Mouse (Mus musculus): ENCODE results near the gene Tmc2. TPM values are rescaled to one million over a fixed set of nuclear protein-coding genes. Genes with fewer than 3 reads are reported as not detected.

Gene Tmc2
- polyA plus RNA-seq, 1 experiment, result not detected

DNA sequence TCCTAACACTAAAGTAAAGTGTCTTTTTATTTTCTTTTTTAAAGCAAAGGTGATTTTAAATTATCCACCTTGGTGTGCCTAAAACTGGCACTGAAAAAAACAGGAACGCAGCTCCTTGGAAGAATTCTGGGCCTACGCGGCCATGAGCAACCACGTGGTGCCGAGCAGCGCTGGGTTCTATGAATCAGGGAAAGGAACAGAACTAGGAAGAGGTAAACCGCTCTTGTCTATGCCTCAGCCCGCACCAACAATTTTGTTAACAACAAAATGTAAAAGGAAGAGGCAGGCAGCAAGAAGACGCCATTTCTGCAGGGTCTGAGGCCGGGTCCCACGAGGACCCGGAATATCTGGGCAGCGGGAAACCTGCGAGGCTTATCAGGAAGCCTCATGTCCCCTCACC lies 78.7 kb downstream of the Tmc2 start:
- under 1% methylated on average over 14 of the region's 14 CpGs for WGBS
- no peak for DNase-seq
- Histone ChIP-seq H3K4me1 (ENCODE audit: control insufficient read depth, insufficient read depth, low read length) (peaks cover 4% of the 10 kb centered on the region; the same call in 1 of the 2 replicates), H3K27ac (ENCODE audit: insufficient read depth, low read depth, low read length) (peak overlapping the region; percentile 40), H3K4me3 (ENCODE audit: insufficient read depth, low read depth, low read length) (peak overlapping the region; percentile 82), H3K36me3 (ENCODE audit: control insufficient read depth, insufficient read depth, low read length) (peaks cover 2% of the 10 kb centered on the region), H3K27me3 (replicated peaks; ENCODE audit: control insufficient read depth, insufficient read depth, low read length) (no peaks in the 10 kb centered on the region)
- TF ChIP-seq CTCF (conservative IDR thresholded peaks at IDR 0.05; ENCODE audit: insufficient read depth, insufficient read length, low read depth, low read length) (no peak), POLR2A (IDR thresholded peaks at IDR 0.05; ENCODE audit: low read depth, low read length) (no peak)

DNA sequence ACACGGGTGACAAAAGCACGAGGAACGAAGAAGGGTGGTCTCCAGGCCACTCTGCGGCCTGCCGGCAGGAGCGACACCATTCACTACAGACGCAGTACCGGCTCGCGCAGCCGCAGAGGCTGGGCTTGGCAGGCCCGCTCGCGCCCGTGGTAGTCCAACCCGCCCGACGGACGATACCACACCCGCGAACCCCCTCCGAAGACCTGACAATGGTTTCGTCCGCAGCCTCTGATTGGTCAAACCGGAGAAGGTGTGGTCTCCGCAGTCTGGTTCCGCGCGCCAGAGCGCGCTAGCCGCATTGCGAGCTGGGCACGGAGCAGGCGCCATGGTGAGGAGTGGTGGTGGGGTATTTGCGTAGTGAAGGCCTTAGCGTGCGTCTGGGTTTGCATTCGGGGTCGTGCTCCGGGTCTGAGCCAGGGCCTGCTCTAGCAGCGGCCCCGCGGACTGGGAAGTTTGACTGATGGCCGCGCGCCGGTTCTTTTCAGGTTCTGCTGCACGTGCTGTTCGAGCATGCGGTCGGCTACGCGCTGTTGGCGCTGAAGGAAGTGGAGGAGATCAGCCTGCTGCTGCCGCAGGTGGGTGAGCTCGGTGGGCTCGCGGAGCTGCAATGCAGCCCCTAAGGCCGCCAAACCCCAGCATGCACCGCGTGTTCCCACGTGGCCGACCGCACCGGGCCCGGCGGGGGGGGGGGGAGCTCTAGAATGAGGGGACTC lies 79.3 kb downstream of the Tmc2 start, which contains the start of gene Nop56:
Nop56 (plus strand) TSS at position 282 of the 713 bp plus-strand sequence.
- Histone ChIP-seq H3K4me3 (ENCODE audit: insufficient read depth, low read depth, low read length) (peak within 1 kb of the TSS; percentile 82), H3K36me3 (ENCODE audit: control insufficient read depth, insufficient read depth, low read length) (peaks cover 2% of the 10 kb centered on the region), H3K4me1 (ENCODE audit: control insufficient read depth, insufficient read depth, low read length) (peaks cover 4% of the 10 kb centered on the region; the same call in 1 of the 2 replicates), H3K27me3 (replicated peaks; ENCODE audit: control insufficient read depth, insufficient read depth, low read length) (no peaks in the 10 kb centered on the region), H3K27ac (ENCODE audit: insufficient read depth, low read depth, low read length) (peak within 1 kb of the TSS; percentile 40)
- DNase-seq, result peak; percentile 99
- under 1% methylated on average over 68 of the region's 68 CpGs for WGBS
- TF ChIP-seq CTCF (conservative IDR thresholded peaks at IDR 0.05; ENCODE audit: insufficient read depth, insufficient read length, low read depth, low read length), result no peak
- peak; percentile 98 for TF ChIP-seq POLR2A (IDR thresholded peaks at IDR 0.05; ENCODE audit: low read depth, low read length)

DNA sequence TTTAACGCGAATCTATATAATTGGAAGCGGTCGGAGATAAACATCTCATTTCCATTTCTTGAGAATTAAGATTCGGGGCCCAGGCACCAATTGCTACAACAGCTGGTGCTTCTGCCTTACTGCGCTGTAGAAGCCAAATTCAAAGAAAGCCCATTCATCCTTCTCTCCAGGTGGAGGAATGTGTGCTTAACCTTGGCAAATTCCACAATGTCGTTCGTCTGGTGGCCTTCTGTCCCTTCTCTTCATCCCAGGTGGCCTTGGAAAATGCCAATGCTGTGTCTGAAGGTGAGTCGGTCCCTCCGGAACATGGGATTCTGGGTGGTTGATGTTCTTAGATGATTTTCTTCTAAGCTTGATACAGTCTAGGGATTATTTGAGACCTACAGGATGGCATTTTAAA lies 79.9 kb downstream of the Tmc2 start:
- Histone ChIP-seq H3K4me1 (ENCODE audit: control insufficient read depth, insufficient read depth, low read length) (peaks cover 4% of the 10 kb centered on the region; the same call in 1 of the 2 replicates), H3K27me3 (replicated peaks; ENCODE audit: control insufficient read depth, insufficient read depth, low read length) (no peaks in the 10 kb centered on the region), H3K4me3 (ENCODE audit: insufficient read depth, low read depth, low read length) (peak overlapping the region; percentile 81), H3K27ac (ENCODE audit: insufficient read depth, low read depth, low read length) (no peak overlapping the region), H3K36me3 (ENCODE audit: control insufficient read depth, insufficient read depth, low read length) (peaks cover 2% of the 10 kb centered on the region)
- DNase-seq, result no peak
- no peak for TF ChIP-seq POLR2A (IDR thresholded peaks at IDR 0.05; ENCODE audit: low read depth, low read length)
- no peak for TF ChIP-seq CTCF (conservative IDR thresholded peaks at IDR 0.05; ENCODE audit: insufficient read depth, insufficient read length, low read depth, low read length)
- WGBS, result 5% methylated on average over 10 of the region's 10 CpGs

DNA sequence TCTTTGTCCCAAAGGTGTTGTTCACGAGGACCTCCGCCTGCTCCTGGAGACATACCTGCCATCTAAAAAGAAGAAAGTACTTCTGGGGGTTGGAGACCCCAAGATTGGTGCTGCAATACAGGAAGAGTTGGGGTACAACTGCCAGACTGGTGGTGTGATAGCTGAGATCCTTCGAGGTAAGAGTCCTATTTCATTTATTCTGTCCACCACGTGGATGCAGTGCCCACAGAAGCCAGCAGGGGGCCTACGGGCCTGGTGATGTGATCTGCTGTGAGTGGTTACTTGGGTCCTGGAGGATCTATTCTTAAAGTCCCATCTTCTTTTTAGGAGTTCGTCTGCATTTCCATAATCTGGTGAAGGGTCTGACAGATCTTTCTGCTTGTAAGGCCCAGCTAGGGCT lies 80.7 kb downstream of the Tmc2 start:
- Histone ChIP-seq H3K4me1 (ENCODE audit: control insufficient read depth, insufficient read depth, low read length) (peaks cover 4% of the 10 kb centered on the region; the same call in 1 of the 2 replicates), H3K4me3 (ENCODE audit: insufficient read depth, low read depth, low read length) (no peak overlapping the region), H3K36me3 (ENCODE audit: control insufficient read depth, insufficient read depth, low read length) (peaks cover 2% of the 10 kb centered on the region), H3K27ac (ENCODE audit: insufficient read depth, low read depth, low read length) (no peak overlapping the region), H3K27me3 (replicated peaks; ENCODE audit: control insufficient read depth, insufficient read depth, low read length) (no peaks in the 10 kb centered on the region)
- peak; percentile 52 for DNase-seq
- no peak for TF ChIP-seq POLR2A (IDR thresholded peaks at IDR 0.05; ENCODE audit: low read depth, low read length)
- peak; percentile 63 for TF ChIP-seq CTCF (conservative IDR thresholded peaks at IDR 0.05; ENCODE audit: insufficient read depth, insufficient read length, low read depth, low read length)
- 47% methylated on average over 6 of the region's 6 CpGs for WGBS

DNA sequence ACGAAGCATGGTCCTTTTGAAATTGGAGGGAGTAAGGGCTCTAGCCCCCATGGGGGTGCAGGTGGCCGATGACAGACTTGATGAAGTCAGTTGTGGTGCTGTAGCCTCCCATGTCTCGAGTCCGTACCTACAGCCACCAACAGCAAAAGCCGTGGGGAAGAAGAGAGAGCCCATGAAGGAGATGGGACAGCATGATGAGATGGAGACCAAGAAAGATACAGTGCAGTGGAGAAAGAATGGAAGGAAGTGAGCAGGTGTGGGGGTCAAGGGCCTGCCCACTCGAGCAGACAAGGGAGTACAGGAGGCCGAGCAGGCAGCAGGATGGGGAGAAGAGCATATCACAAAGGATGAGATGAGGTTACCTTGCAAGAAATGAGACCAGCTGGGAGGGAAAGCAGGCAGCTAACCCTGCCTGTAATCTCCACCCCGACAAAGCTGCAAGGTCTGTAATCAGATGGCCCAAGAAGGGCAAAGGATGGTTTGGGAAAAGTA lies 84.7 kb downstream of the Tmc2 start:
- 42% methylated on average over 8 of the region's 8 CpGs for WGBS

DNA sequence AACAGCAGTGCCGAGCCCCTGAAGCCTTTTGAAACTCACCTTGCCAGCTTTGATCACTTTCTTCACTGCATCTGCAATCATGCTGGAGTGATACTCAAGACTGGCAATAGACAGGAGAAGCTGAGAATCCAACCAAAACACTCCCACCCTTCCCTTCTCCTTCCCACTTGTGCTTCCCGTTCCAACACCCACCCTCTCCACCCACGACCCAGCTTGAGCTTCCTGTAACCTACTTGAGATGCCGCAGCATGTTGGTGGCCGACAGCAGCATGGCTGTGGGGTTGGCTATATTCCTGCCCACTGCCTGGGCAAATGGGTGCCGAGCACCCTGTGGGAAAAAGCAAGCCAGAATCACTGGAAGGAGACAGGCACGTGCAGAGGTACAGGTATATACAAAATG lies 85.2 kb downstream of the Tmc2 start:
- no peak for TF ChIP-seq POLR2A (IDR thresholded peaks at IDR 0.05; ENCODE audit: low read depth, low read length)
- no peak for TF ChIP-seq CTCF (conservative IDR thresholded peaks at IDR 0.05; ENCODE audit: insufficient read depth, insufficient read length, low read depth, low read length)
- WGBS, result 53% methylated on average over 7 of the region's 7 CpGs
- Histone ChIP-seq H3K27ac (ENCODE audit: insufficient read depth, low read depth, low read length) (no peak overlapping the region), H3K27me3 (replicated peaks; ENCODE audit: control insufficient read depth, insufficient read depth, low read length) (no peaks in the 10 kb centered on the region), H3K4me1 (ENCODE audit: control insufficient read depth, insufficient read depth, low read length) (peaks cover 7% of the 10 kb centered on the region), H3K36me3 (ENCODE audit: control insufficient read depth, insufficient read depth, low read length) (peaks cover 2% of the 10 kb centered on the region), H3K4me3 (ENCODE audit: insufficient read depth, low read depth, low read length) (no peak overlapping the region)
- no peak for DNase-seq

More for the DNA sequence above, 84.7 kb downstream of the Tmc2 start:
- Histone ChIP-seq H3K27ac (ENCODE audit: insufficient read depth, low read depth, low read length) (no peak overlapping the region), H3K4me3 (ENCODE audit: insufficient read depth, low read depth, low read length) (no peak overlapping the region), H3K4me1 (ENCODE audit: control insufficient read depth, insufficient read depth, low read length) (peaks cover 10% of the 10 kb centered on the region), H3K27me3 (replicated peaks; ENCODE audit: control insufficient read depth, insufficient read depth, low read length) (no peaks in the 10 kb centered on the region), H3K36me3 (ENCODE audit: control insufficient read depth, insufficient read depth, low read length) (peaks cover 2% of the 10 kb centered on the region)
- DNase-seq, result no peak
- TF ChIP-seq POLR2A (IDR thresholded peaks at IDR 0.05; ENCODE audit: low read depth, low read length) (no peak), CTCF (conservative IDR thresholded peaks at IDR 0.05; ENCODE audit: insufficient read depth, insufficient read length, low read depth, low read length) (no peak)

DNA sequence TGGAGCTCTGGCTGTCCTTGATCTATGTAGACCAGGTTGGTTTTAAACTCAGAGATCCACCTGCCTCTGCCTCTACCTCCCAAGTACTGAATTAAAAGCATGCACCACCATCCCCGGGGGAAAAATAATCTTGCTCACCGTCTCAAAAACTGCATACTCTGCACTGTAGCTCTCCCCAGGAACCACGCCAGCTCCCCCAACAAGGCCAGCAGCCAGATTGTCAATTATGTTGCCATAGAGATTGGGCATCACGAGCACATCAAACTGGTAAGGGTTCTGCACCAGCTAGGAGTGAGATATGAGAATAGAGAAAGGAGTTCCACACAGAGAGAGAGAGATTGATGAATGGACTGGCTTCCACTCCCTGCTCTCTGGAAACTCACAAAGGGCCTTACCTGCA lies 85.8 kb downstream of the Tmc2 start:
- H3K27me3 ChIP-seq (replicated peaks; ENCODE audit: control insufficient read depth, insufficient read depth, low read length), result no peaks in the 10 kb centered on the region
- DNase-seq, result no peak
- H3K27ac ChIP-seq (ENCODE audit: insufficient read depth, low read depth, low read length), result no peak overlapping the region
- WGBS, result 62% methylated on average over 4 of the region's 4 CpGs
- H3K4me3 ChIP-seq (ENCODE audit: insufficient read depth, low read depth, low read length), result no peak overlapping the region
- TF ChIP-seq CTCF (conservative IDR thresholded peaks at IDR 0.05; ENCODE audit: insufficient read depth, insufficient read length, low read depth, low read length), result no peak
- no peak for TF ChIP-seq POLR2A (IDR thresholded peaks at IDR 0.05; ENCODE audit: low read depth, low read length)
- H3K4me1 ChIP-seq (ENCODE audit: control insufficient read depth, insufficient read depth, low read length), result peaks cover 7% of the 10 kb centered on the region
- H3K36me3 ChIP-seq (ENCODE audit: control insufficient read depth, insufficient read depth, low read length), result peaks cover 2% of the 10 kb centered on the region

Data from kidney, adult 2 months (tissue).